16 mouse cellular contexts compared by ENCODE assay signal in genomic region chr8:72990425-72990824, GRCm38 (mm10).
DNase-seq lines count a peak whose midpoint lies in the region.
"Had no signal": no experiment of that assay in that cellular context is flagged by ENCODE, and none has a peak within 500 bp of the region (broad histone marks: within the 10 kb centered on the region; RNA-seq: fewer than 3 reads in every experiment).

No protein-coding gene starts in this region.

- intact Hi-C loops in gastrocnemius, postnatal 36 days (cut with DNase I), result no loop called here

- DNase-seq in ES-CJ7 (ENCODE audit: low read depth, low spot score) (peak; percentile 65), ZHBTc4 (ENCODE audit: low read depth, low spot score) (peak; percentile 63)
- peak; percentile 87 for DNase-seq in Muller cell, postnatal 12 days (ENCODE audit: inconsistent ontology term)
- DNase-seq in heart, postnatal 4 days, result no peak
- no peak for DNase-seq in adrenal gland, adult (ENCODE audit: inconsistent age in 2 of 2, low spot score in 1 of 2)
- no peak for DNase-seq in gastrocnemius, postnatal 36 days
- DNase-seq: adrenal gland, adult 8-10 months; adrenal gland, postnatal 25 days; cerebellum, adult 18-20 months; cerebellum, adult 9-10 months; cerebellum, postnatal 25 days; forebrain, postnatal 0 days; gastrocnemius, postnatal 25 days; heart, adult 2 months; kidney, adult 11 months; kidney, adult 8-10 months had no signal

Comparison
In these comparisons a context has a peak if more than half of its experiments do, and no peak if none do; other contexts are left out.
1. DNase-seq: peak in ES-CJ7 (single experiment), Muller cell, postnatal 12 days (single experiment) and ZHBTc4 (single experiment); none in heart, postnatal 4 days (single experiment), adrenal gland, adult (0 of 2) and gastrocnemius, postnatal 36 days (0 of 2).